Mouse (Mus musculus) gastrocnemius, adult 18-20 months (tissue): ENCODE measurements at regions not wholly inside any gene's neighbourhood (a gene's known extent, or its start where the extent isn't known, plus 50 kb on each side); places are given as distances from the start of the nearest gene placed in this dataset.

ENCODE experiments used
- DNase-seq: peaks from one replicate; pipeline ENCODE4 v3.0.0; 2021; ENCODE audit warnings: low spot score

DNA sequence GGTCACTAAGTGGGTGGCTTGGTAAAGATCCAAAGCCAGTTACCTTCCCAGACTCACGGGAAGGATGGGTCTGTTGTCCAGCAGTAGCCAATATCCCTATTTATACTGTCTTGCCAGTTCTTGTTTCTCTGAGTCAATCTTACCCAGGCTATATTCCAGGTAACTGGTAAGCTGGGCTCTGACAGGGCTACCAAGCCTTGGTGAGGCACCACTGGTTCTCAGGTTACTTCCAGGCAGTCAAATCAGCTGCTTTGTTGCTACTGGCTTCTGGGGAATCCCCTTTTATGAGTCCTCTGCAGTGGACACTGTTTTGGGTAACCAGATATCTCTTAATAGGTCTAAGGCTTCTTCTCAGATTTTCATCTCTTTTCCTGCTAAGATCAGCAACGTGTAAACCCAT is 178.8 kb upstream of the Nampt start:
- peak; percentile 56 for DNase-seq

DNA sequence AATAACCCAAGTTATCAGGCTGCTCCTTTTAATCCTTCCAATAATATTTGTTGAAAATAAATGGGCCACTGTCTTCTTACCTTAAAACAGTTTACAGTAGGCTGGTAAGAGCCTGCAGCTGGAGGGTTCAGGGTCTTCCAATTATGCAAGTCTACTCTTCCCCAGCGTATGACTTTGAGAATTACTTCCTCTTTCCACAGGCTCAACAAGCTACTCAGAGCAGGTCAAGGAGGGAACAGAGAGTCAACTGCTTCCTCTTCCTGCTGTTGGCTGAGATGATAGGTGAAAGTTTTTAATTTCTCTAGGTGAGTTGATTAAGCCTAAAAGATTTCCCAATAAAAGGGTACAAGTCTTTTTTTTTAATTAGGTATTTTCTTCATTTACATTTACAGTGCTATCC is 176.9 kb upstream of the Nampt start:
- DNase-seq = no peak

DNA sequence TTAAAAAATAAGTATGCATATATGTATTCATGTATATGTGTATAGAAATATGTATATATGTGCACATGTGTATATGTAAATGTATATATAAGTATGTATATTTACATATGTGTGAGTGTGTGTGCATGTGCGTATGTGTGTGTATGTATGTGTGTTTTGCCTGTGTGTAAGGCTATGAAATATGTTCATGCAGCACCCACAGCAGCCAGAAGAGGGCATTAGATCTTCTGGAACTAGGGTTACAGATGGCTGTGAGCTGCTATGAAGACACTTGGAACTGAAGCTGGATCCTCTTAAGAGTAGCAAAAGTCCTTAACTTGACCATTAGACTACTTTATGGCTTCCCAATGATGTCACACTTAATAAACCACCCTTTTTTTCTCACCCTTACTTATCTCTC is 166.2 kb upstream of the Nampt start:
- no peak for DNase-seq

DNA sequence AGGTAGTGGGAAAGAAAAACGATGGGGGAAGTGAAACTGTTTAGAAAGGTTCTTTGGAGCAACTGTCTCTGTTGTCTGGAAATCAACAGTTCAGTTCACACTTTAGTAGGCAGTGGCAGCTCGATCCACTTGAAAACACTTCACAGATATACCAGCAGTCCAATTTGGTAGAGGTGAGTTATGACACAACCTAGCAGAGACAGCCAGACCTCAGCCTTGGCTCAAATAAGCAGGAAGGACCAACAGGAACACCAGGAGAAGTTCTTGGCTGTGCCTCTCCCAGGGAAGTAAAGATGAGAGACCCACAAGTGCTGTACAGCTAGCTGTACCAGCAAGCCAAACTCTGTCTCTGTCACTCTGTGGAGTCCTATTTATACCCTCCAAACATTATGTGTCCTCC is 163.2 kb upstream of the Nampt start:
- no peak for DNase-seq

DNA sequence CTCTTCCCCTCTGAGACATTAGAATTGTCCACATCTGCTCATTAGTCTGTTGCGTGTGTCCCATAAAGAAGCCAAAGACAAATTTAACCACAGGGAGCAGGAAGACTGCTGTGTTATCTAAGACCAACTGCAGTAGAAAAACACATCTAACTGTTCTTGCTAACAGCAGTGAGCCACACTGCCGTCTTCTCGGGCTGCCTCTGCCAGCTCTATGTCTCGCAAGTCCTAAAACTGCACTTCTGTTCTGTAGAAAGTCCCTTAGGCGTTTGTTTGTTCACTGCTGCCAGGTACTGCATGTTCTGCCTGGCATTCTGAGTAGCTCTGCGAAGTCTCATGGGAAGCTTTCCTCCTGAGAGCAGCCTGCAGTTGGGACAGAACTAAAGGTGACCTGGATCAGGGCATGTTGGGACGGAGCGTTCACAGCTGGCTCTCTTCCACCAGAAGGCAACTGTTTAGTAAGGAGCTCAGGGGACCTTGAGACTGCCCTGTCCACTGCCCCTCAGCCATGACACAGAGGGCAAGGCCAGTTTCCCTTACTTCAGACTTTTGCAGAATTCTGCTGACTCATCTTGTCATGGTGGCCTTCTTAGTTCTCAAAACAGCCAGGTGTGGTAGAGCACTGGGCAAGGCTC is 157.4 kb upstream of the Nampt start:
- DNase-seq = peak; percentile 46

DNA sequence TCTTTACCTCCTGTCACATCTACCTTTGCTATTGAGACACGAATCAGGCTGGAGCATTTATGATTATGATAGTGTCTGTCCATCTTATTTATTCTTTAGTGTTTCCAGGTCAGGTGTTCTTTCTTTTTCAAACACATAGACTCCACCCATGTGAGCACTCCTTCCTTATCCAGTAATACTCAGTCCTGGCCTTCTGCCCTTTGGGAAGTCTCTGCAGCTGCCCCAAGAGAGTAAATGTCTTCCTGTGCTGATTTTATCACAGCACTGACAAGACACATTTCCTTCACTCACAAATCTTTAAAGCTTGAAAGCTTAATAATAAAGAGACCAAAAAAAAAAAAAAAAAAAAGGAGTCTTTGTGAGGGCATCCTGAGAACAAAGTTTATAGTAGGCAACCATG is 153.3 kb upstream of the Nampt start:
- DNase-seq = no peak

DNA sequence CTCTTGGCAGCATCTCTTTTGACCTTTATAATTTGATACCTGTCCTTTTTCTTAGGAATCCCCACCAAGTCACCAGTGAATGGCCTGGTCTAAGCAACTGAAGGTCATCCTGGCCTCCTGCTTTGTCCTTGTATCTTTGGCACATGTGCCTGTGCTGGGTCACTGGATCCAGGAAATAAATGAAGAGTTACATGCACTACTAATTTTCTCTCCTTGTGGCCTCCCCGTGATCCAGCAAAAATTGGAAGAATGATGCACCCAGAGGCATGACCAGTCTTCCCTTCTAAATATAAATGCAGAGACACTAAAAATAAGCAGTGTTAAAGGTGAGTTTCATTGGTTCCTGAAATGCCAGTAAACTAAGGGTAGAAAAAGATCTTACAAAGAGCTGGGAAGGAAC is 141.4 kb upstream of the Nampt start:
- DNase-seq = peak; percentile 75

DNA sequence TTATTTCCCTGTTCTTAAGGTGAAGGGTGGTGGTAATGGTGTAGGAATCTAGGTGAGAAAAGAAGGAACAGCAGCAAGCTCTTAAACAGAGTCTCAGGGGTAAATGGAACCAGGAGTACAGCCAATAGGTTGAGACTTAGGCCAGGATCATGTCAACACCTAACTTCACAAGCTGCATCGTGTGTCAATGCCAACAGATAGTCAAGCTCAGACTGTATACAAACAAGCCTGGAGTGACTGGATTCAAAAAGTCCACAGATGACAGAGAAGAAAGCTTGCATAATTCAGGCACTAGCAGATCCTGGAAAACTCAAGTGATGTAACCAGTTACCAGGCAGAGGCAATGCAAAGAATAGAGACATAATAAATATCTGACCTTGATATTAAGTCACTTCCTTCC is 140.6 kb upstream of the Nampt start:
- DNase-seq = peak; percentile 68

DNA sequence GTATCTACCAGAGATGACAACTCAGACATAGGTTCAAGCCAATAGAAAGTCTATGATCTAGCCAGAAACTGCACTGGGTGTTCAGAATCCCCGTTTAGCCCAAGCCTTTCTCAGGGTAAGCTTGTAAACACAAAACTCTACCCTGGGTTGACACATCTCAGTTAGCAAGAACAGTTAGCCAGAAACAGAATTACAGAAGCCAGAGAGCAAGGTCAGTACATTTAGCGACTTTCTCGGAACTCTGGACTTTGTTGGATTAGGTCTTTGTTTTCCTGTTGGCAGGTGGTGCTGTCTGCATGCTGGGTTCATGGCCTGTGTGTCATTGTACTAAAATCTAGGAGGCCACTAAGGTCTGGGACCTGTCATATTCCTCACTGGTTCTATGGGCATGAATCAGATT is 137.4 kb upstream of the Nampt start:
- no peak for DNase-seq

DNA sequence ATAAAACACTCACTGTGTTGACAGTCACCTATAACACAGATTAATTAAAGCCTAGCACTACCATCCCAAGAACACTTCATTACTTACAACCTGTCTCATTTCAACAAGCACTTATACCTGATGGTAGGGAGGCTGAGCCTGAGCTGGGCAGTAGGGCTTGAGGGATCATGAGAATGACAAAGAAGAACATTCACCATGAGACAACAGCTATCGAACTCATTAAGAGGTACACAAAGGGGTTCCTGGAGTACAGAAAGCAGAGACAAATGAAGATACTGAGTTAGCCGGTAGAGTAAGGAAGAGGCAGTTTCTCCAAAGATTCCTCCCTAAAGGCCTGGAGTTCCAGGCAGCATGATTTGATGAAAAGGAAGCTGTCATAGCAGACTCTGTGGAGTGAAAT is 136.0 kb upstream of the Nampt start:
- no peak for DNase-seq

DNA sequence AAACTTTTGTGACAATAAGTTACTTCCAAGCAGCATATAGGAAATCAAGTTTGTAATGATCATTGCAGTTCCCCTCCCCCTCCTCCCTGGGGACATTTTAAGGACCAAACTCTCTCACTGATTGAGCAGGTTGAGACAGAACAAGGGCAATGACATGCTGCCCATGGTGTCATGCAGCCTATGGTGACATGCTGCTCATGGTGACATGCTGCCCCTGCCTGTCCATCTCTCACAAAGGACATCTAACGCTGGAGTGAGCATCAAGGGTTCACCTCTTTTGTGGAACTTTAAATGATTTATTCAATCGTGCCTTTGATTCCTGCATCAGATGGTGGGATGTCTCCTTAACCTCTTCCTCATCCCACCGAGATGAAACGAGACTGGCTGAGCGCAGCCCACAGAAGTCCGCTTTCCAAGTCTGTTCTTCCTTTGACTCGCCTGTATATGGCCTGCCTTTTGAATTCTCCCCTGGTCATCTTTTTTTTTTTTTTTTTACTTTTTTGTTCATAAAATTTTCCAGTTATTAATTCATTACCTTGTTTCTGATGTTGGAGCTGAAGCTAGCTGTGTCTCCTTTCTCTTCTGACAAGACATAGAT is 133.5 kb upstream of the Nampt start:
- no peak for DNase-seq

DNA sequence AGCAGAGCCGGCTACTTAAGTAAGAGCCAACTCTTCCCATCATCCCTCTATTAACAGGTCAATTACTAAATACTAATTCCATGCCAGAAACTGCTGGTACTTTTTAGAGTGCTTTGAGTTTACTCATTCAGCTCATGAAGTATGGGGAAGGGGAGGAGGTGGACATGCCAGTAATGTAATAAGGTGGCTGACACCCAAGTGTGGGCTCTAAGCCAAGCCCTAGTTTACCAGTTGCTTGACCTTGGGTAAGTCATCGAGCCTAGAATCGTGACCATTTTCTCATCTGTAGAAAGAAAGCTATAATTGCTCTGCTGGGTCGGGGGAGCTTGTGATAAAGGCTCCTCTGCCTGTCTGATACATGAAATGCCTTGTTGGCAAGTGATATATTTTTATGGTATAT is 130.0 kb upstream of the Nampt start:
- DNase-seq = no peak

DNA sequence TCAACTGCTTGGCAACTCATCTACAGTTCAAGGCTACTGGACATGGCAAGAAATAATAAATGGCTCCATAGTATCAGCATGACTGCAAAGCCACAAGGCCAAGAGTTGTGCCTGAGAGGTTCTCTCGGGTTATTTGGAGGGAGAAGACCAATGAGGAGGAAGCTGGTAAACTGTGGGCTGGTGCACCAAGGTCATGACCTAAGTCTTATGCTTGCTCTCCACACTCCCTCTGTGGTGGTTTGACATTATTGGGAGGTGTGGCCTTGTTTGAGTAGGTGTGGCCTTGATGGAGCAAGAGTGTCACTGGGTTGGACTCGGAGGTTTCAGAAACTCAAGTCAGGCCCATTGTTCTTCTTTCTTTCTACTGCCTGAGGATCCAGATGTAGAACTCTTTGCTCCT is 129.2 kb upstream of the Nampt start:
- no peak for DNase-seq

DNA sequence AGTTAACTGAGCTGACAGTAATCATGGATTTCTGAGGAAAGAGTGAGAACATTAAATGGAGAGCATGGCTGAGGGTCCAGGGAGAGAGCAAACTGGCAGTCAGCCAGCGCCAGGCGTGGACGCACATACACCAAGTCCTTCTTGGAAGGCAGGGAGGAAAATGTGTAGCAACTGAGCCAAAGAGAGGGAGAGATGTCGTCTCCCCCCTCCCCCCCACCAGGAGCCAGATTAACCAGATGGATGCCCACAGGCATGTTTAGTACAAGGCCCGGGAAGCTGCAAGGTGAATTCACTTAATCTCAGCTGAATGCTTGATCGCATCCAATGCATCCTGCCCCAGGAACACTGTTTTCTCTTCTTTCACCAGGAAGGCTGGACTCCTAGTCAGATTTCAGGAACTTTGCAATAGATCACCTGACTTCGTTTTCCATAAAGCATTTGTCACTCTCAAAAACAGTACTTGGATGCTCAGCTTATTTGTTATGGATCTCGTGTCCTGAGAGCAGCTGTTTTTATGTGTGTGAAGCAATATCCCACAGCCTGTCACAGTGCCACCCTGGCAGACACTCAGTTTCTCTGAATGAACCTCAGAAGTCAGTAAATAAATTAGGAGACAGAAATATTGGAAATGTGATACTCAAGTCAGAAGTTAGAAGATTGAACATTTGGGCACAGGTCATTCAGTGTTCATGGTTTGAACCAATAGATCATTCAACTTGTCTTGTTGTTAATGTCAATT is 127.1 kb upstream of the Nampt start:
- DNase-seq = peak; percentile 44

DNA sequence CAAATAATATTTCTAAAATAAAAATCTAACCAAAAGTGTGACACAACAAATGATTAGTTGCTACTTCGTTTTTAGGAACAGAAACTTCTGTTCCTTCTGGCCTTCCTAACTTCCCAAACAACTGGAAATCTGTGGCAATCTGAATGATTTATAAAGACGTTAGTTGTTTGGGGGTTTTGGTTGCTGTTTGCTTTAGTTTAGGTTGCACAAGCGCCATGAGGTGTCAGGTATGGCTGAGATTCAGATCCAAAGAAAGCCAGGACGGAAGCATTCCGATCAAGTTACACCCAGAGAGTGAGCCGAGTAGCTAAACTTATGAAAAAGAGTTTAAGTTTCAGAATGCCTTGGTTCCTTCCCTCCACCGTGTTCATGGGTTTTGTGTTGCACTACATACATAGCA is 126.4 kb upstream of the Nampt start:
- DNase-seq = peak; percentile 40

DNA sequence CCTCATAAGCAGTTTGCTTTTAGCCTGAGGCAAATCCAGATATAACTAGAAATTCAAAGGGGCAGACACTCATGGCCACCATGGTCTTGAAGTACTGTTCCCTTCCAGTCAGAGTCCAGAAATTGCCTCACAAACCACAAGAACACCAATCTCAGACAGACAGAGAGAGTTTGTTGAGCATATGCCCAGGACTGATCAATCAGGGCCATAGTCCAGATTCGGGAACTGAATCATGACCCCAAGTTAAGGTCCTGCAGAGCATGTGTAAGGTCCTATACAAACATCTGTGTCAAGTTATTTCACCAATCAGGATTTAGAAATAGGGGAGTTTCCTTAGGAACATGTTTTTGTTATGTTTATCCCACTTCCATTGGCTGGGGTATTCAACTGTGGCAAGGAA is 125.7 kb upstream of the Nampt start:
- no peak for DNase-seq

DNA sequence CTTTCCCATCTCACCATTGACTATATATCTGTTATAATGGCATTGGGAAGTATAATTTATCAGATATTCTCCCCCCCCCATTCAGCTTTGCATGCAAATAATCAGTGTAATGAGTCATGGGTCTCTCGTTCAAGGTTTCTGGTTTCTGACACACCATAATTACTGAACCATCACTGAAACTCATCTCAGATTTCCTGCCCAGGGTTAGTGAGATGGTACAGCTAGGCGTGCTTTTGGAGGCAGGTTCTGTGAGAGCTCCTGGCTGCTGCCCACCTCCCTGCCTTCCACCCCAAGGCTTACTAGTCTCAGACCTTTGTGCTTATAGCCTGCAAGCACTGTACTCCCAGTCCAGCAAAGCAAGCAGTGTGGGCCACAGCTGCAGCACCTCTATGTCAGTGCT is 122.5 kb upstream of the Nampt start:
- no peak for DNase-seq

DNA sequence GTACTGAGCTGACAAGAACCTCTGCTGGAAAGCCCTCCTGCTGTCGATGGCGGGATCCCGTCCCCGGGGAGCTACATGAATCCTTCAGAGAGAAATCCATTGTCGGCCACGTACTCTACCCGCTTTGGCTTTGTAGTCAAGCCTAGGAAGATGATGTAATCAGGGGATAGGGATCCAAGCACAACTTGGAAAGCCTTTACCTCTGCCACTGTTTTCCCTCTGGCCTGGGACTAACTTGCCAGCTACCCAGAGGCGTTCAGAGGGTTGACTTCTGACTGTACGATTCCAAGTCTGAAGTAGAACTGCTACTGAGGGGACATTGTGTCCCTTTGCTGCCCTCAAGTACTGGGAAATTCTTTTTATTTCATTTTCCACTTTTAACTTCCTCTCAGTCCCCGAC is 110.2 kb upstream of the Nampt start:
- peak; percentile 12 for DNase-seq

DNA sequence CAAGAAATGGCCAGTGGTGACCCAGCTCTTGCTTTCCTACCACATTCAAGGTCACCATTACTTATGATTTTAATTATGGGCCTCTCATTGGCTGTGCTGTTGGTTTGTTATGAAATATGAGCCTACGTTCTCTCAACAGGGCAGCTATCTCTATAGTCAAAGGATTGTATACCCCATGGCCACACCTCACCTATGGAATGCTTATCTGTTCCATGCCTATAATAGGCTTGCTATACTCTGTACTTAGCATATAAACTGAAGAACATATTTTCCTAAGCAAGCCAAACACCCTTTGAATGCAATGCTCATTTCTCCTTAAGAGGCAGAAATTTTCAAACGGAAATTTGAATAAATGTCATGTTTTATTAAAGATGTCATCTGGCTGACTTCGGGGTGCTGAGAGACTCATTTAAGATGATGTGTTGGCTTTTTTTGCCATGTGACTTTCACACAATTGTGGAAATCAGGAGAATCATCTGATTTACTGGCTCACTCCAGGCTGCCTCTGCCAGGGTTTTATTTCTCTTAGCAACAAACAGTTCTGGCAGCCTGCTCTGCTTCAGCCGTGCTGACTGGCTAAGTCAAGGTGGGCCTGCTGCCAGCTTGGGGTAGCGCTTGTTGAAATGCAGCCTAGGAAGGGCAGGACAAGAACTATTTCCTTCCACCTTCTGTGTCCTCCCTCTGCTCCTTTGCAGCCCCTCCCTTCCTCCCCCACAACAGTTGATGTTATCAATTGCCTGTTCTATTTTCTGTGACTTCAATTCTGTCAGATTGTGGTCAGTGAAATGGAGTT is 102.0 kb upstream of the Nampt start:
- DNase-seq = peak; percentile 77

DNA sequence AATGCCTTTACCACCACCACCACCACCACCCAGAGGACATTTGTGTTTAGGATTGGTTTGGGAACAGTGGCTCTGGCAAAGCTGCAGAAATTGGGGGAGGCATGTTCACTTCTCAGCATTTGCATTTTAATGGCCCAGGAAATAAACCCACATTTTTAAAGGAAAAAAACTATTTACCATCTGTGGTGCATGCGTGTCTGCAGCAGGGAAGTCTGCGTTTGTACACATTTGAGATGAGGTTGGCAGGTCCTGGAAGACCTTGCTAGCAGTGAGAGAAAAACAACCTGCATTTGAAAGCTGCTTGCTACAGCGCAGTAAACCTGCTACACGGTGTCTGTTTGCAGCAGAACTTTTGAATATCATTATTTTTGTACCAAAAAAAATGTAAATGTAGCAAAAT is 100.1 kb upstream of the Nampt start:
- no peak for DNase-seq

DNA sequence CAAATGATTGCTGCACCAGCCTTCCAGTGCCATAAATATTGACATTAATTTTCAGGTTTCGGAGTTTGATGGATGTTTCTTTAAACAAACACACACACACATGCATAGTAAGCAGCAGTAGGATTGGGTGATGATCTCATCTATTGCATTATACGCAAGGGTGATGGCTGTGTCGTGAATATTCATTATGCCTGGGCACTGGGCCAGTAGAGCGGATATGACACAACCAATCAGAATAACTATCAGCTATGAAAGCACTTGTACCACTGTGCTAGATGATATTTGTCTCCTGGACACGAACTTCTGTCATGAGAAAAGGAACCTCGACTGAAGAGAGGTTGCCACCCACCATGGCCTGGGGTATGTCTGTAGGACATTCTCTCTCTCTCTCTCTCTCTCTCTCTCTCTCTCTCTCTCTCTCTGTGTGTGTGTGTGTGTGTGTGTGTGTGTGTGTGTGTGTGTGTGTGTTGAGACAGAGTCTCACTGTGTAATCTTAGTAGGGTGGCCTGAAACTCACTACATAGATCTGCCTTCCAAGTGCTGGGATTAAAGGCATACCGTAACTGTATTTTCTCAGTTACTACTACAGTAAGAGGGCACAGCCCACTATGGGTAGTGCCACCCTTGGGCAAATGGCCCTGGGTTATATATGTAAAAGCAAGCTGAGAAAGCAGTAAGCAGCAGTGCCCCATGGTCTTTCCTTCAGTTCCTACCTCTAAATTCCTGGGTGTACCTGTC is 94.7 kb upstream of the Nampt start:
- DNase-seq = no peak

DNA sequence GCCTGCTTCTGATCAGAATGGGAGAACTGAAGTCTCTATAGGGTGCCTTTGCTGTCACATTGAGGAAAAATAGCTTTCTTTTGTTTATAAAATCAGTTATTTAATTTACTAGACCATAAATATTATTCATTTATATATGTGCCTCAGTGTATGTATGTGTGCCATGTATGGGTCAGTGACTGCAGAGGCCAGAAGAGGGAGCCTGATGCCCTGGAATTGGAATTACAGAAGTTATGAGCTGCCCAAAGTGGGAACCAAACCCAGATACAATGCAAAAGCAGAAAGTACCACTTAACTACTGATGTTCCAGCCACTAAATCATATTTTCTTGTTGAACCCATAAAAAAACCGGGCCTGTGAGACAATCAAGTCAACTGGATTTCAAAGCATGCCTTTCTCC is 91.8 kb upstream of the Nampt start:
- no peak for DNase-seq
